Mouse (Mus musculus) hindbrain, embryonic 16.5 days (tissue): Measurements from ENCODE around the gene 5330417C22Rik. TPM values are rescaled to one million over a fixed set of nuclear protein-coding genes. Genes with fewer than 3 reads are reported as not detected.

Experiments
- ATAC-seq: fragments of 200-750 bp; cut with Nextera tagmentation; 2 replicates; pipeline ENCODE4 v1.8.0; 2017; ENCODE audit warnings: moderate TSS enrichment, moderate library complexity
- H3K27ac ChIP-seq: fragments of 300-500 bp; sonication (generic); 2 replicates; pipeline ENCODE4 v1.5.1; 2014; ENCODE audit warnings: low read depth, mild to moderate bottlenecking, control low read depth, low read length, moderate library complexity
- H3K27me3 ChIP-seq: fragments of 300-500 bp; sonication (generic); replicated peaks from 2 replicates; pipeline ENCODE4 v1.6.1; 2014; ENCODE audit warnings: low read length; ENCODE audit not compliant: control insufficient read depth, insufficient read depth
- H3K36me3 ChIP-seq: fragments of 300-500 bp; sonication (generic); 2 replicates; pipeline ENCODE4 v1.6.1; 2014; ENCODE audit warnings: mild to moderate bottlenecking, low read length, moderate library complexity, mixed read lengths; ENCODE audit not compliant: control insufficient read depth, insufficient read depth
- H3K4me1 ChIP-seq: fragments of 300-500 bp; sonication (generic); 2 replicates; pipeline ENCODE4 v1.6.1; 2014; ENCODE audit warnings: low read depth, low read length; ENCODE audit not compliant: control insufficient read depth, insufficient read depth
- H3K4me2 ChIP-seq: fragments of 300-500 bp; sonication (generic); 2 replicates; pipeline ENCODE4 v1.6.1; 2014; ENCODE audit warnings: mild to moderate bottlenecking, low read length, control low read depth, moderate library complexity
- H3K4me3 ChIP-seq: fragments of 300-500 bp; sonication (generic); 2 replicates; pipeline ENCODE4 v1.5.1; 2014; ENCODE audit warnings: mild to moderate bottlenecking, low read length, control low read depth, moderate library complexity
- H3K9ac ChIP-seq: fragments of 300-500 bp; sonication (generic); 2 replicates; pipeline ENCODE4 v1.6.1; 2014; ENCODE audit warnings: low read depth, mild to moderate bottlenecking, control low read depth, low read length, moderate library complexity
- H3K9me3 ChIP-seq: fragments of 300-500 bp; sonication (generic); 2 replicates; pipeline ENCODE4 v1.6.1; 2014; ENCODE audit warnings: mild to moderate bottlenecking, low read length, moderate library complexity; ENCODE audit not compliant: control insufficient read depth
- WGBS: fragments of 180-500 bp; shearing (Covaris S2); extraction: QIAGEN DNeasy Blood & Tissue Kit; methylation state at CpG from one replicate; pipeline ENCODE4 v1.1.7; 2014; 5-methylcytosine and 5-hydroxymethylcytosine counted together
- polyA plus RNA-seq: library from polyadenylated mRNA; unstranded; fragments of >200 nt; fragmentation: Nextera tagmentation; extraction: Ambion mirVana; gene quantifications from 2 replicates; pipeline ENCODE4 v1.2.1, GENCODE M21; 2015

The 5330417C22Rik gene
- polyA plus RNA-seq, 1 experiment from 2014 or later, result 18.5 TPM

DNA sequence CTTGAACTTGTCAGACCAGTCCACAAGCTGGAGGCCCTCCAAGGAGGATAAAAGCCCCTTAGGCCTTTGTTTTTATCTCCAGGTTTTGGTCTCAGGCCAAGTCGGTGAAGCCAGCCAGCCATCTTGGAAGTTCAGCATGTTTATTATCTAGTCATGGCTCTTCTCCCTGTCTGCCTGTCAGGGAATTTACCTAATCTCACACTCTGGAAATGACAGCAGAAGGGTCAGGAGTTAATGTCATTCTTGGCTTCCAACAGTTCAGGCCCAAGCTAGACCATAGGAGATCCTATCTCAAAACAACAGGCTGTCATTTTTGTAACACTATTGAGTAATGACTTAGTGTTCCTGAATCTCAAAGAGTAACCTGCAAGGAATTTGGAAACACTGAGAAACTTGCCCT, 82.2 kb downstream of the 5330417C22Rik start:
- WGBS, result 94% methylated on average over 1 of the region's 1 CpGs
- Histone ChIP-seq H3K9me3 (no peaks in the 10 kb centered on the region), H3K27me3 (no peaks in the 10 kb centered on the region), H3K27ac (no peak overlapping the region), H3K36me3 (no peaks in the 10 kb centered on the region), H3K4me3 (no peak overlapping the region), H3K9ac (no peak overlapping the region), H3K4me2 (no peak overlapping the region), H3K4me1 (no peaks in the 10 kb centered on the region)
- ATAC-seq, result no peak

DNA sequence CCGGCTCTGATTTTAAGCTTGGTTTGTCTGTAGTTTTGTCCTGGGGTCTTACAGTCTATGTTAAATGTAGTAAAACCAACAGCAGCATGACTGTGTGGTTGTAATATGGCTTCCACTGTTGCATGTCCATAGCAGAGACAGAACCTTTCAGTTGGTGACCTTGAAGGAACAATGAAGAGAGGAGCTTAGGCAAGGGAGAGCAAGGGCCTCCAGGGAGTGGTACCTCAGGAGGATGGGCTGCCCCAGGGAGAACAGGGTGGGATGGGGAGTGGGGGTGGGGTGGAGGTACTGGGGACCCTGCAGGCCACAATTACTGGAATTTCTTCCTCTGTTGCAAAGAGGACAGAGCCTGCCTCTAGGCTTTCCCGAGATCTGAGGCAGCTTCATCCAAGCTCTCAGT, 84.4 kb downstream of the 5330417C22Rik start:
- Histone ChIP-seq H3K36me3 (no peaks in the 10 kb centered on the region), H3K27ac (no peak overlapping the region), H3K4me1 (no peaks in the 10 kb centered on the region), H3K27me3 (no peaks in the 10 kb centered on the region), H3K4me2 (no peak overlapping the region), H3K9ac (no peak overlapping the region), H3K9me3 (no peaks in the 10 kb centered on the region), H3K4me3 (no peak overlapping the region)
- no peak for ATAC-seq
- WGBS, result 83% methylated on average over 2 of the region's 2 CpGs

DNA sequence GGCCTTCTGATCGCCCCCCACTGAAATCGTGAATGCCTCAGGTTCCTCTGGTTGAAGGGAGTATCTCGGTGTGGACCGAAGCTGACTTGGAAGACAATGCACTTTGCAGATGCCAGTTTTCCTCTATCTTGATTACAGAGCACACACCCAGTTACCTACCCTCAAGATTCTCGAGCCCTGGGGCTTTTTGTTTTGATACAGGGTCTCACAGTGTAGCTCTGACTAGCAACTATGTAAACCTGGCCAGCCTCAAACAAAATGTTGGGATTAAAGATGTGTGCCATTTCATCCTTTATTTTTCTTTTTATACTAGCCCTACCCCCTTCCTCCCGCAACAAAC, 91.0 kb downstream of the 5330417C22Rik start:
- 14% methylated on average over 6 of the region's 6 CpGs for WGBS
- H3K9ac ChIP-seq, result peak overlapping the region; percentile 87
- H3K4me2 ChIP-seq, result peak overlapping the region; percentile 91
- no peaks in the 10 kb centered on the region for H3K36me3 ChIP-seq
- peak overlapping the region; percentile 85 for H3K4me3 ChIP-seq
- no peaks in the 10 kb centered on the region for H3K27me3 ChIP-seq
- peak; percentile 53 for ATAC-seq
- no peaks in the 10 kb centered on the region for H3K9me3 ChIP-seq
- peaks cover 29% of the 10 kb centered on the region for H3K4me1 ChIP-seq
- peak overlapping the region; percentile 91 for H3K27ac ChIP-seq

DNA sequence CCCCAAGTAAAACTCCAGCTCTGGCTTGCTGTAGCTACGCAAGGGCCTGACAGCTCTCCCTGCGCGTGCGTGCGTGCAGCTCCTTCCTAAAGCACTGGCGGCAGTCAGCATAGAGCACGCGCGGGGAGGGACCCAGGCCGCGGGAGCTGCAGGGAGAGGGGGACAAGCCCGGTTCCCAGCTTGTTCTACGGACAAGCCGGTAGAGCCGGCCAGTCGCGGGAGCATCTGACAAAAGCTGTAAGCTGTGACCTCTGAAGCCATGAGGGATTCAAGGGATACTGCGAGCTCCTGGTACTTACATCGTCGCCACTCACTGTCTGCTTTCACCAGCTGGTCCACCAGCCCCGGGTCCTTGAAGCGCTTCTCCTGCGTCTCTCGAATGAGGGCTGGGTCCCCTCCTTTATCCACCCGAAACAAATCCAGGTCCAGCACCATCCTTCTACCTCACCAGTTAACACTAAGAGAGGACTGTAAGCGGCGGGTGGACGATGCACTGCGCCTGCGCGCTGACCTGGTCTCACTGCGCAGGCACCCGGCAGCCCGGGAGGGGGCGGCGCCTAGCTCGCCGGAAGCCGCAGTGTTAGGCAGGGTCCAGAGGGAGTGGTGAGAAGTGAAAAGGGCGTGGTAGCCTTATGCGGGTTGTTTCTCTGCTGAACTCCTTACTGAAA, 91.5 kb downstream of the 5330417C22Rik start, which contains the start of gene Sars:
Gene Sars, minus strand, starts transcription at position 512 of the 668 bp plus-strand sequence.
- H3K27ac ChIP-seq, result peak within 1 kb of the TSS; percentile 91
- no peaks in the 10 kb centered on the region for H3K27me3 ChIP-seq
- H3K4me1 ChIP-seq, result peaks cover 29% of the 10 kb centered on the region
- peak within 1 kb of the TSS; percentile 91 for H3K4me2 ChIP-seq
- peak; percentile 97 for ATAC-seq
- peak within 1 kb of the TSS; percentile 85 for H3K4me3 ChIP-seq
- H3K36me3 ChIP-seq, result 0 out of 2 replicates have a peak, but pooled peaks cover 1% of the 10 kb centered on the region
- no peaks in the 10 kb centered on the region for H3K9me3 ChIP-seq
- peak within 1 kb of the TSS; percentile 87 for H3K9ac ChIP-seq
- under 1% methylated on average over 40 of the region's 41 CpGs for WGBS

DNA sequence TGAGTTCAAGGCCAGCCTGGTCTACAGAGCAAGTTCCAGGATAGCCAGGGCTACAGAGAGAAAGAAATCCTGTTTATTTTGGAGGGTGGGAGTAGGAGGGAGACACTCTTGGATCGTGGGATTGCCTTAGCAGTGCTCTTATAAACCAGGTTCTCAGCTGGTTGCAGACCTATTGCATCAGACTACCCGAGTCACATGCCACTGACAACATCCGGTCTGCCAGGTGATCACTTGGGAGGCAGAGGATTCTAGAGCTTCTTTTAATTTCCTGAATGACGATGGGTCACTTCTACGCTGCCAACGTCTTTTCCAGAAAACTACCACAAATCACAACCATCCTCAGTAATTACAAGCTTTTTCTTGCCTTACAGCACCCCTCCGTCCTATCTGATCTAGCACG, 92.3 kb downstream of the 5330417C22Rik start:
- WGBS, result 21% methylated on average over 8 of the region's 8 CpGs
- 0 out of 2 replicates have a peak, but pooled peaks cover 2% of the 10 kb centered on the region for H3K36me3 ChIP-seq
- H3K4me1 ChIP-seq, result peaks cover 29% of the 10 kb centered on the region
- H3K9me3 ChIP-seq, result no peaks in the 10 kb centered on the region
- H3K4me3 ChIP-seq, result peak overlapping the region; percentile 85
- peak; percentile 28 for ATAC-seq
- no peaks in the 10 kb centered on the region for H3K27me3 ChIP-seq
- peak overlapping the region; percentile 91 for H3K27ac ChIP-seq
- H3K9ac ChIP-seq, result peak overlapping the region; percentile 87
- H3K4me2 ChIP-seq, result peak overlapping the region; percentile 91

DNA sequence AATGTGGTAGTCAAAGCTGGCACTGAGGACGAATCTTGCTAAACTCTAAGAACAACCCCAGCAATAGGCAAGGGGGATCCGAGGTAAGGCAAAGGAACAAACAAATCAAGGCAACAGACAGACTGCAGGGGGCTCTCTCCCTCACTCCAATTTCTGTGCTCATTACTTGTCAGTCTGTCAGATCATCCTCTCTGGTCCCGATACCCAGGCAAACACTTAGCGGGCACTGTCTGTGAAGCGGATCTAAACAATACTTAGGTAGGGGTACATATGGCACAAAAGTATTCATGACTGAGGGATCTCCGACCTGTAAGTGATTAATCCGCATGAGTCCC, 100.0 kb downstream of the 5330417C22Rik start:
- H3K27me3 ChIP-seq, result no peaks in the 10 kb centered on the region
- H3K4me2 ChIP-seq, result no peak overlapping the region
- 49% methylated on average over 7 of the region's 7 CpGs for WGBS
- H3K36me3 ChIP-seq, result peaks cover 8% of the 10 kb centered on the region; the same call in 1 of the 2 replicates
- H3K4me1 ChIP-seq, result peaks cover 3% of the 10 kb centered on the region; the same call in 1 of the 2 replicates
- no peak overlapping the region for H3K9ac ChIP-seq
- no peak for ATAC-seq
- no peak overlapping the region for H3K27ac ChIP-seq
- no peaks in the 10 kb centered on the region for H3K9me3 ChIP-seq
- H3K4me3 ChIP-seq, result no peak overlapping the region

DNA sequence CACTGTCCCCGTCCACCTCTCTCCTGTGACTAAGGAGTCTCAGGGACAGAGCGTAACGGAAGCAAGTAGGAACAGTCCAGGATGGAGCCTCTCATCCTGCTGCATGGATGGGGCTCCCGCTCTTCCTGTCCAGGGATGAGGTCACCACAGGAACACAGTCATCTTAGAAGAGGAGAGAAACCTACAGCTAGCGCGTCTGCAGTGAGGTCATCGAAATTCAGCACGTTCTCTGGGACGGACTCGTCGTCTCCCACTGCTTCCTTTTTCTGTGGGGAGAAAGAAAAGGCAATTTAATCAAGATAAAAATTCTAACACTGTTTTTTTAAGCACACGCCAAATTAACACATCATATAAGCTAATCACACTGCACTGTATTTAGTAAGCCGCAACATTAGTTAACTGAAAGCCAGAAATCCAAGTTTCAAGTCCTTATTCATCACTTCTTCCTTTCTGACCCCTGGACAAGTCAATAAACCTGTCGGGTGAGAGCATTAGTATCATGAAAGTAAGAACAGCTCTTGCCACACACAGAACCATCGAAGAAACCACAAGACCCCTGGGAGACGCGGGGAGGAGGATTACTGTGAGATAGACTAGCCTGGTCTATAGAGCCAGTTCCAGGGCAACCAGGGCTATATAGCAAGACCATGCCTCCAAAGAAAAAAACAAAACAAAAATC, 100.5 kb downstream of the 5330417C22Rik start:
- H3K4me3 ChIP-seq, result no peak overlapping the region
- 71% methylated on average over 17 of the region's 17 CpGs for WGBS
- no peaks in the 10 kb centered on the region for H3K9me3 ChIP-seq
- peaks cover 8% of the 10 kb centered on the region; the same call in 1 of the 2 replicates for H3K36me3 ChIP-seq
- no peak overlapping the region for H3K4me2 ChIP-seq
- peaks cover 3% of the 10 kb centered on the region; the same call in 1 of the 2 replicates for H3K4me1 ChIP-seq
- H3K27ac ChIP-seq, result no peak overlapping the region
- ATAC-seq, result no peak
- no peaks in the 10 kb centered on the region for H3K27me3 ChIP-seq
- no peak overlapping the region for H3K9ac ChIP-seq

DNA sequence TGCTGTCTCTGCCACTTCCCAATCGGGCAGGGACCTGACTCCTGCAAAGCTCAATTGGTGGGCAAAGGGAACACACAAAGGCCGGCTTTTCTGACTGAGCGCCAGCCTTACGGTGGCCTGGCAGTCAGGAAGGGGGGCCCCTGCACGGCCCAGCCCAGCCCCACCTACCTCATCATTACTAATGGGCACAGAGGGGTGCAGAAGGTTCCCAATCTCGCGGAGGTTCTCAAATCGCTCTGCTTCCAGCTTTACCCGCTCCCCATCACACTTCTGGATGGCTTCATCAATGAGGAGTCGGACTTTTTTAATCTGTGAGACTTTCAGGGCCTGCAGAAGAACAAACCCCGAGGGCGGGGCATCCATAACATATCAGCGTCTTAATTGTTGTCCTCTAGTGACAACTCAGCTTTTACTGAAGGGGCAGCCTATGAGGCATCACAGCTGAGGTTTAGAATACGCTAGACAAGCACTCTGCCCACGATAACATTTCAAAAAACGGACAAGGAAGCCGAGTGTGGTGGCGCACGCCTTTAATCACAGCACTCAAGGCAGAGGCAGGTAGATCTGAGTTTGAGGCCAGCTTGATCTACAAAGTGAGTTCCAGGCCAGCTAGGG, 102.3 kb downstream of the 5330417C22Rik start:
- Histone ChIP-seq H3K27ac (peak overlapping the region; percentile 68), H3K4me2 (no peak overlapping the region), H3K4me3 (no peak overlapping the region), H3K9ac (no peak overlapping the region; the same call in 1 of the 2 replicates), H3K27me3 (no peaks in the 10 kb centered on the region), H3K9me3 (no peaks in the 10 kb centered on the region), H3K4me1 (peaks cover 3% of the 10 kb centered on the region; the same call in 1 of the 2 replicates), H3K36me3 (peaks cover 13% of the 10 kb centered on the region)
- ATAC-seq, result no peak
- 21% methylated on average over 19 of the region's 19 CpGs for WGBS
